Mouse (Mus musculus): Measurements from ENCODE around the gene Vps33a.

Gene Vps33a

DNA sequence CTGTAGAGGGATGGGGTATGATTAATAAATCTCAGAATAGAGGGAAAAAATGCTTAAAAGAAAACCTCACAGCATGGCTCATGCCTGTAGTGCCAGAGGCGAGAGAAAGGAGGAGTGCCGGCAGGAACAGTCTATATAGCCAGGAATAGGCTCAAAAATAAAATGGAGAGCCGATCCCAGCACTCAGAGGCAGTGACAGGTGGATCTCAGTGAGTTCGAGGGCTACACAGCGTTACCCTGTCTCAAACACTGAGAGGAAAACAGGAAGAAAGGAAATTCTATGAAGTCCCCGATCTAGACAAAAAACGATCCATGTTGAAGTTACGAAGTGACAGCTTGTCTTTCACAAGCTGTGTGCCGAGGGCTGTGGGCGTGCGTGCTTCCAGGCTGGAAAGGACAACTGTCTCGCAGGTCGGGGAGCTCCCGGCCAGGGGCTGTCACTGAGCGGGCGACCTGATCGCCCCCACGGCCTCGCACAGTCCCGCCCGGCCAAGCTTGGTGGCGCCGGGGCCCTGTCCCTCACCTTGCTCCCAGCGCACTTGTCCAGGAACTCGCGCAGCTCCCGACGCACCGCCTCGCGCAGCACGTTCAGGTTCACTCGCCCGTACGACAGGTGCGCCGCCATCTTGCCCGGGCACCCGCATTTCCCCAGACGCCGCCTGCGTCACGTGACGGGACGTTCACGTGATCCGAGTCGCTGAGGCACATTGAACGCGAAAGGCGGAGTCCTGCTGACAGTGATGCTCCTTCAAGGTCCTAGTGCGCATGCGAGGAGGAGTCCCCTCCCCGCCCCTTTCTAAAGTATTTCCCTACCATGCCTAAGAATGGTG is at the start of gene Vps33a:
Gene Vps33a (minus strand): TSS at position 682 of the 830 bp plus-strand sequence.
- peak; percentile 98 for DNase-seq

DNA sequence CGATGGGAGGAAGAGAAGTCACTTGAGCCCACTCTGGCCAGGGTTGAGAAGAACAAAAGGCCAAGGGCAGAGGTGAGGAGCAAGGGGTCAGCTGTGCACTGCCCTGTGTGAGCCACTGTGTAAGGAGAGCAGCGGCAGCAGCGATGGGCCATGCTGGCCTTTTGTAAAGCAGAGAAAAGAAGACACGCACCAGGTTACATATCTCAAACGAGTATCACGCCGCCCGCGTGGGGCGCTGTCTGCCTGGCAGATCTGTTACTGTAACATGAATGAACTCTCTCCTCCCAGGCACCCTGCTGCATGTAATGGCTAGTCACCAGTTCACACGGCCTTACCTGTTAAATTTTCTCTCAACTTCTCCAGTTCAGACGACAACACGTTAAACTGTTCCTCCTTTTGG is 49.6 kb upstream of the Vps33a start:
- no peak for DNase-seq

DNA sequence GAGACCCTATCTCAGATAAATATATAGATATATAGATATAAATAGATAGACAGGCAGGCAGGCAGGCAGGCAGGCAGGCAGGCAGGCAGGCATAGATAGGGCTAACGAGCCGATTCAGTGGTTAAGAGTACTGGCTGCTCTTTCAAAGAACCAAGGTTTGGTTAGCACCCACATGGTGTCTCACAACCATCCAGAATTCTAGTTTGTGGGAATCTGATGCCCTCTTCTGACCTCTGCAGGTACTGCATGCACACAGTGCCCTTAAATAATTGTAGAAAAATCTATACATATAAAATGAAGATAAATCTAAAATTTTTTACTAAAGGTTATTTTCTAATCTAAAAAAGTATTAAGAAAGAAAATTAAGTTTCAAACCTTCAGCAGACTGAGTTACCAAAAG is 45.7 kb upstream of the Vps33a start:
- peak; percentile 40 for DNase-seq

DNA sequence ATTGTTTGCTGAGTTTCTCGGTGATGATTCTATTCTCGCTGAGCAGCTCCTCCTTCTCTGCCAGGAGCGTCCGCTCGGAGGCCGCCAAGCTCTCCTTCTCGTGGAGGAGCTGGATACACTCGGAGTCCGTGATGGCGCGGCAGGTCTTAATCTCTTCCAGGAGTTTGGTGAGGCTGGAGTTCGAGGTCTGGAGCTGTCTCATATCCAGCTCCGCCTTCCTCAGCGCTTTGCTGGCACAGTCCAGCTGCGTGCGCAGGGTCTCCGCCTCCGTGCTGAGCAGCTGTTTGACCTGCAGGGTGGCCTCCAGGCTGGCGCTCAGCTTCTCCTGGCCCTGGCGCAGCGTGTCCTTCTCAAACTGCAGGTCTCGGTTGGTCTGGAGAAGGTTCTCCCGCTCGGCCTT is 41.4 kb upstream of the Vps33a start:
- no peak for DNase-seq

DNA sequence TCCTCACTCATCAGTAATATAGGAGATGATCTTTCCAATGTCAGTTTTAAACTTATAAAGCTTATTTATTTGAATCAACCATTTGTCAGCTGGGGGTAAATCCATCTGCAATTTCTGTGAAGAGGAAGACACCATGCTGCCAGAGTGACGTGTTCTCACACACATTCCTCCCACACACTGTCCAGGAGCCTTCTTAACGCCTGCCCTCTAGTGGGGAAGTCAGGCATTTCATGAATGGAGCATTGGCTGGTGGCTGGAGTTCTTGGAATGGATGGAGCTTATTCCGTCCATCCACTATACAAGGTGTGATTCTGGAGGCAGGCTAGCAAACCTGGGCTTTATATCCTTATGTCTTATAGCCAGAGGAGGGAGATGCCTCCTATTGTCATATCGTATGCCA is 37.0 kb upstream of the Vps33a start:
- peak; percentile 80 for DNase-seq

DNA sequence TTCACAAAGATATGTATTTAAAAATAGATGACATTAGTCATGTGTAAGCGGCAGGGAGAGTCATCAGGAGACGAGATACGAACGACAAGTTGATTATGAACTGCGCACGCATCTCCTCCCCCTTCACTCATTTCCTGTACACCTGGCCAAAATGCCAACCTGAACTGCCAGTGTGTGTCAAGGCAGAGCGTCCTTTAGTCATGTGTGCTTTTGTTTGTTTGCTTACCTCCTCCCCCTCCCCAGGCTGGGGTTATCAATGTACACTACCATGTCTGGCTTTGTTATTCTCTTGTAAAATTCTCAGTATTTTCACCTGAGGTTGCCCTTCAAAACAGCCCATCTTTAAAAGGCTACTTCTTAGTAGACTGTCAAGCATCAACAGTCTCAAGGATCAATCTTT is 36.6 kb upstream of the Vps33a start:
- no peak for DNase-seq

DNA sequence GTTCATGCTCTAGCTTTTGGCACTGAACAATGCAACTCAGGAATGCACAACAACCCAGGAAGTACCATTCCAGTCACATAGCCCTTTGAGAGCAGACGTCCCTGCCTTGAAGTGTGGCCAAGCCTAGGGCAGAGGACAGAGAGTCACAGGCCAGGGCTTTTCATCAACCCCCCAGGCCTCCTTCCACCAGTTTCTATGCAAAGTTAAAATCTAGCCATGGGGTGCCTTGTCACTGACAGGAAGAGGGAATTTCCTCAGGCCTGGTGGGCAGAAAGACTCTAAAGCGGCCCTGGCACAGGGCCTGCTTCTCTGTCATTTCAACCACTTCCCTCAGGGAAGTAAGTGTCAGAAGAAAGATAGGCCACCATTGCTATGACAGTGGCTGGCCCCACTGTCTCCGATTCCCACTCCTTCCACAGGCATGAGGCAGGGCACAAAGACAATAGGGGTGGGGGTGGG is 34.4 kb upstream of the Vps33a start:
- DNase-seq, result peak; percentile 38

DNA sequence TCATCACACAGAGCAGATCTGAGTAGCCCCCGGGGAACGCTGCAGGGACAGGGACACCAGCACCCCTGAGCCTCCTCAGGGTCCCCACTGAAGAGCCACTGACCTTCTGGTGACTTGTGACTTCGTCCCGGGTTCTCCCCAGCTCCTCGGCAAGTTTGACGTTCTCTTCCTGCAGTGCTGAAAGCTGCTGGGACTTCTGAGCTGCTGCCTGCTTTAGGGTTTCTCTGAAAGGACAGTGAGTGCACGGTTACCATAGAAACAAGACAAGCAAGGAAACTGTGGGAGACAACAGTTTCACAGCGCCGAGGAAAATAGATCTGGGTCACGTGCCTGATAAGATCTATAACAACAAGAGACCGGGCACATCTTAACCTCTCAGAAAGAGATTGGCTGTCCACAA is 30.7 kb upstream of the Vps33a start:
- DNase-seq, result peak; percentile 24

DNA sequence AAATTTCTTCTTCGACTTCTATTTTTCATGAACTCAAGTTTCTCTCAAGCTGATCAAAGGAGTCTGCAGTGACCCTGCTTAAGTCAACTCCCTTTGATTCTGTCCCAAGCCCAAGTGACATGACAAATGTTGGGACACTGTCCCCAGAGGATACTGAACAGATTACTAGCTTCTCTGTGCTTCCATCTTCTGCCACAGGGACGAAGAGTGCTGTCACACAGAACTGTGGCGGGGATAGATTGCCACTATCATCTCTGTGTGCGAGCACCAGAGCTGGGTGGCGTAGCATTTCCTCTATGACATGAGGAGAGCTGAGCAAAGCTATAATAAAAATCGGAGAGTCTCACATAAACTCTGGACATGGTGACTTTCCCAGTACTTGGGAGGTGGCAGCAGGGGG is 29.3 kb upstream of the Vps33a start:
- DNase-seq, result no peak

DNA sequence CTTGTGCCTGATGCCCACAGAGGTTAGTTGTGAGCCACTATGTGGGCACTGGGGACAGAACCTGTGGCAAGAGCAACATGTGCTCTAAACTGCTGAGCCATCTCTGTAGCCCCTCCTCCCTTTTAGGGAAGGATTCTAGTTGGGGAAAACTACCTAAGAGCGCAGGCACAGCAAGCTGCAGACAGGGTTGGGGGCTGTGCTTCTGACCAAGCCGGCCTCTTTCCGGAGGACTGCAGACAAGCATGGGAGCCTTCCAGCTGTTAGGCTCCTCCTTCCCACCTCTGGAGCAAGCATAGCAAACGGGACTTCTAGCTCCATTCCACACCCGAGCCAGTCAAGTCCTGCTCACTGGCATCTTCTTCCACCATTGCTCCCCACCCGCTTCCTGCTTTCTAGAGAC is 26.5 kb upstream of the Vps33a start:
- no peak for DNase-seq

DNA sequence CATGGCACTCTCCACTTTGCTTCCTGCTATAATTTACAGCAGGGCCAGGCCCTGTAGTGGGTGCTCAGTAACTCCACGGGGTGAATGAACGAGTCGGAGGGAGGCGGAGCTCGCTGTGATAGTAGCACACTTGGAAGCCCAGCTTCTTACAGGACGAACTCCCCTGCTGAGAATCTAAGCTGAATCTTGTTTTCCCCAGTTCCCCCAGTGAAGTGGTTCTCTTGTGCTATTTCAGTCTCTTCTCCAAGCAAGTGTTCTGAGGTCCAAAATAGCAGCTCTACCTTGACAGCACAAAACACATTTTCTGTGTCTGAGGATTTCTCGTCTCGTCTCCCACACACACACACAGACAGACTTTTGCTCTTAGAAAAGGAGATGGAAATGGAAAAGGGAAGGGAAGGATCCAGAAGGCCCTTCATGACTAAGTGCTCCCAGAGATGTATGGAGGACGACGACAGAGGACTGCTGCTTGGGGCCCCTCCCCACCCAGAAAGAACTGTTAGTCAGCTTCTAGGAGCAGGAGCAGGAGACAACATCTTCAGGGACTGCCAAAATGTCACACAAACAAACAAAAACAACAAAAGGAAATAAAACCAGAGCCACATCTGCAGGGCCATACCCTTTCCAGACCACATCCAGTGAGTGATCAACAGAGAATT is 20.9 kb upstream of the Vps33a start:
- DNase-seq, result no peak

DNA sequence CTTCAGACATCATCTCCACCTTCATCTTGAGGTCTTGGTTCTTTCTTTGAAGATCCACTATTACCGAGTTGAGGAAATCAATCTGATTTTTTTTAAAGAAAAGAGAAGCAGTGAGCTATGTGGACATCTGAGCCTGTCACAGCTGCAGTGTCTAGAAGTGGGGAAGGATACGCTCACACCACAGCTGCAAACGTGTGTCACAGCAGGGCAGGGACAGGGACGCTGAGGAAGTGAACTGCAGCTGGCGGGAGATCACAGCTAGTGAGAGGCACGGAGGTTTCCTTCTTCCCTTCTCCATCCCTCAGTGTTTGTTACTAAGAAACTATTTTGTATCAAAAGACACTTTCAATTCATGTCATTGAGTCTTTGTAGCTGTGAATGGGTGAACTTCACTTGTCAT is 7.2 kb upstream of the Vps33a start:
- DNase-seq, result no peak

DNA sequence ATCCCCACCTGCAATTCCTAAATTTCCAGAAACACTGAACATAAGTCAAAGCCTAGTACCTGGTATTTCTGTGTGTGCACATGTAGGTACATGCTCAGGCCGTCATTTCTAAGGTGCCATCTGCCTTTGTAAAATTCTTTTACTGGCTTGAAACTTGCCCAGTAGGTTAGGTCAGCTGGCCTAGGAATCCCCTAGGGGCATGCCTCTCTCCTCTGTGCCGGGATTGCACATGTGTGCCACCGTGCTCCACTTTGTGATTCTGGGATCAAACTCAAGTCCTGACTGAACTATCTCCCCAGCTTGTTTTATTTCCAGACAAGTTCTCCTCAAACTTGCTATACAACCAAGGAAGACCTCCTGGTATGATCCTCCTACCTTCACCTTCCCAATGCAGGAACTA is 3.9 kb upstream of the Vps33a start:
- DNase-seq, result no peak

DNA sequence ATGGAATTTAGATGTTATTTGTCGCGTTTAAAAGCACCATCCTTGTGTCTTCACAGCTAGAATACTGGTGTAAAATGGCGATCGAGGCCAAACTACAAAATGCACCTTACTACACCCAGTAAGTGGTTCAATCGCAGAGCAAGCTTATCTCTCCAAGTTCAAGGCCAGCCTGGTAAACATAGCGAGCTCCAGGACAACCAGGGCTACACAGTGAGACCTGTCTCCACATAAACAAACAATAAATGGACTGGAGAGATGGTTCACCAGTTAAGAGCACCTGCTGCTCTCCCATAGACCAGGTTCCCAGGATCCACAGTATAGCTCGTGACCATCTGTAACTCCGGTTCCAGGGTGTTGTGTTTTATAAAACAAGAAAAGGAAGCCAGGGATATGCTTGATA is 524 bp upstream of the Vps33a start:
- no peak for DNase-seq

DNA sequence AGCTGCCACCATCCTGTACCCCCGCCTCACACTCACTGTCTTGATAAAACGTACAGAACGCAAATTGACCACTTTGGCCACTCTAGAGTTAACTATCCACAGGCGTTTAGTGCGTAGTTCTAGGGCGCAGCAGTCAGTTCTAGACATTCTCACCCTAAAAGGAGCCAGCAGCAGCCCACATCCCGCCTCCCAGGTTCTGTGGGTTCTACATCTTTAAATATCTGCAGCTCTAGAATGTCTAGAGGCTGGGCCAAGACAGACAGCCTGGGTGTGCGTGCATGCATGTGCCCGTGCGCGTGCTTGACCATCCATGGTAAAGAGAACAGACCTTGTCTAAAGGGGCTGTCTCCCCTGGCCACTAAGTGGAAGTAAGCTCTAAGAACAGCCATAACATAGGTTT is 11.7 kb downstream of the Vps33a start:
- no peak for DNase-seq

DNA sequence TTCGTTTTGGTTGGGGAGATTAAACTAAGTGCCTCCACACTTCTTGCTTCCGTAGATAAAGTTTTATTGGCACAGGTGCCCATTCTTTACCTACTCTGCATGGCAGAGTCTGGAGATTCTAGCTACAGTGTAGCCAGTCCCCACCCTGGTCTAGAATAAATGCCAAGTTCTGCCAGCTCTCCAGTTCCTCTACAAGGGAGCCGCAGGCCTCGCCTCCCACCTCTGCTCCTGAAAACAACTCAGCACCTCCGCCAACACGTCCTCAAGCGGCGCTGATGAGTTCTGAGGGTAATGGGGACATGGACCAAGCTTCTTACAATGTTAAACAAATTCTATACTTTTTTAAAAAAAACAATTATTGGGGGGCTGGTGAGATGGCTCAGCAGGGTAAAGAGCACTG is 13.2 kb downstream of the Vps33a start:
- no peak for DNase-seq

DNA sequence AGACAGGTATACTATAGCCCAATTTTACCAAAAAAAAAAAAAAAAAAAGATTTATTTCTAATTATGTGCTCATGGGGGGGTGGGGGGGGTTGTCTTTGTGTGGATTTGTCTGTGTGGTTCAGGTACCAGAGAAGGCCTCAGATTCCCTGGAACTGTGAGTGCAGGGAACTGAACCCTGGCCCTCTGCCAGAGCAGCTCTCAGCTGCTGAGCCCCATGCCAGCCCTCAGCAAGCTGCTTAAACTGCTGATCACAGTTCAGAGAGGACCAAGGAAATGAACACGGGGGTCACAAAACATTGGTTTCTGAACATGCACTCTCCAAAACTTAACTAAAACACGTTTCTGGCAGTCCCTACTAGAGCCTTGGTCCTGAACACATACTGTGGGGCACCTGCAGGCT is 16.4 kb downstream of the Vps33a start:
- DNase-seq, result peak; percentile 73

DNA sequence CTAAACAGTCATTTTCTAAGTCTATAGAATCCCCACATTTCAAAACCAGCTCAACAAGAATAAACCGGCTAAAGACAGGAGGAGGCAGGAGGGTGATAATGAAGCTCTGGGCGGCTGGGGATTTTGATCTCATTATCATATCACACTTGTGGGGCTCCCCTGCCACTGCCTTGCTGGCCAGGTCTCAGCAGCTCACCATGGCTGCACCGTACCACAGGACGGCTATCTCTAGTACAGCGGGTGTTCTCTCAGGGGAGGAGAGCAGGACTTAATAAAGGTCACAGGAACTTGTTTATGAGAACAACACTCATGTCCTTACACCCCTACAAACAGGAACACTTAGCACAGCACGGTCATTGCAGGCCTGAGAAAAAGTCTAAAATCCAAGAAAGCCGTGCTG is 17.1 kb downstream of the Vps33a start:
- DNase-seq, result no peak

DNA sequence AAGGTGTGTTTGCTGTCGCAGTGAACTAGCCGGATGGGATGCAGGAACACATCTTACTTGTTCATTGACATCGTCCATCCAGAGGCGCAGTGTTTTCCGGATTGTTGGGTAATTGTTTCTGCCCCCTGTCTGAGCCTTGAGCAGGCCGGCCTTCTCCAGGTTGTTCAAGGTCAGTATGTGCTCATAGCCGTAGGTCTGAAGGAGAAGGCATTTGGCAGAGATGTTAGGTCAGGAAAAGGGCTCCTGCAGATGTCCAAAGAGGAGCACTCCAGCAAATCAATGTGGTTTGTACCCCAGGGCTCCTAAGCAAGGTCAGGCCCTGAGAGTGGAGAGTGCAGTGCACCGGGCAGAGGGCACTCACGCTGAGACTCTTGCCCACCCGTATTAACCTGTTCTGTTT is 39.0 kb downstream of the Vps33a start:
- DNase-seq, result no peak

DNA sequence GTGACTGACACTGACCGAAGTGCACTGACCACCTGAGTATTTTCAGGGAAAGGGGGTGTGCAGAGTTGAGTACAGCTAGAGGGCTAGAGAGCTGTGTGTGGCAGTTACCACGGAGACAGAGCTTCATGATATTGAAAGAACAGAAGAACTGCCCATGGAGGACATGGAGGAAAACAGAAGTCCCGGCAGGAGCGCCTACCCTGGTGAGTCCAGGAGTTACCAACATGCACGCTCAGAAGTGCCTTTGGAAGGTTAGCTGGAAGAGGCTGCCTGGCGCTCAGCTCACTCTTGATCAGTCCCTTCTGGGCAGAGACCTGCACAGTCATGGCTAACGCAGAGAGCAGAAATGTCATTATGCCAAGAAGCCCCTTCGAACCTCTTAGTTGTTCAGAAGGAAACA is 42.8 kb downstream of the Vps33a start:
- no peak for DNase-seq

DNA sequence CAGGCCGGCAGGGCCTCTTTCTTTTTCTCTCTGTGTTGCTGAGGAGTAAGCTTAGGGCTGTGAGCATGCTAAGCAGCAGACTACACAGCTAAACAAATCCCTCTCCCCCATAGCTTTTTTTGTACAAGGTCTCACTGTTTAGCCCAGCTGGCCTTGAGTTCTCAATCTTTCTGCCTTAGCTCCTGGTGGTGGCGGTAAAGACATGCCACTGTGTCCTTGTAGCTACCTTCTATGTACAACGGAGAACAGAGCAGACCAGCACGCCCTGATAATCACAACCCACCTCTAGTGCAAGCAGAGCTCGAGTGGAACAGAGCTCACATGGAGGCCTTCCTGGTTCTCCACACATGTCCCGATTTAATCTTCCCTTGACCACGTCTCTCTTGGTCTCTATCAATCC is 44.2 kb downstream of the Vps33a start:
- no peak for DNase-seq

DNA sequence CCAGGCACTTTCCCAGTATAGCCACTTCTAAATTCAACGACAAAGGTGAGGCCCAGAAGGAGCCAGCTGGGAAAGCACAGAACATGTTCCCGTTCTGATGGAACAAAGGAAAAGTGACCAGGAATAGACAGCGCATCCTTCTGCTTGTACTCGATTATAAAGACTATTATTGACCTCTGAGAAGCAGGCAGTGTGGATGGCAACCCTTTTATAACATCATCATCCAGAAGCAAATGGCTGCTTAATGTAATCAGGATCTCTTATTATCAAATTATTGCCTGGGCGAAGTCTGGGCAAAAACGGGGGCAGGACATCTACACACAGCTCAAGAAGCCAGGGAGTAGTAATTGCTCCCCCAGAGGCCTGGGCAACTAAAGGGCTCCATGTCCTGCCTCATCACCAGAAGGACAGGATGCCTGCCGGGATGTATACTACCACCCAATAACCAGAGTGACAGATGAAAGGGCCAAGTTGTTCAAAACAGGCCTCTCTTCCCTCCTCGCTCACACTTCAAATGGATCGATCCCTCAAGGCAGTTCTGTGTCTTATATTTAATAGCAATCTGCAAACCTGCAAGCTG is 46.8 kb downstream of the Vps33a start:
- no peak for DNase-seq

DNA sequence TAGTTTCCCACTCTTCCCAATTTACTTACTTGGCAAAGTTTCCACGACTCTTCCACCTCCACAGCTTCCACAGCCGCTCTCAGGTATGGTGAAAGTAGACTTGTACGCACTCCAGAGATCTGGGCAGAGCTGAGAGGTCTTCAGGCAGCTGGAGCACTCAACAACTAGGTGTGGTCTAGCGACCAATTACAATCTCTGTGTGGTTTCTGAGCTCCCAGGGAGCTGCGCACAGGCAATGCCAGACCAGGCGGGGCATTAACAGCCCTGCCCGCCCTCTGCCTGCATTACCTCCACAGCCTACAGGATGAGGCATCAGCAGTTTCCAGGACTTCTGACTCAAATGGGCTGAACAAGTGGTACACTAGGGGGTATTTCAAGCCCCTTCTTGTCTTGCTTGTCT is 47.6 kb downstream of the Vps33a start, which contains the start of gene Gm49027:
Gene Gm49027 (minus strand): TSS at position 208 of the 400 bp plus-strand sequence.
- no peak for DNase-seq

DNA sequence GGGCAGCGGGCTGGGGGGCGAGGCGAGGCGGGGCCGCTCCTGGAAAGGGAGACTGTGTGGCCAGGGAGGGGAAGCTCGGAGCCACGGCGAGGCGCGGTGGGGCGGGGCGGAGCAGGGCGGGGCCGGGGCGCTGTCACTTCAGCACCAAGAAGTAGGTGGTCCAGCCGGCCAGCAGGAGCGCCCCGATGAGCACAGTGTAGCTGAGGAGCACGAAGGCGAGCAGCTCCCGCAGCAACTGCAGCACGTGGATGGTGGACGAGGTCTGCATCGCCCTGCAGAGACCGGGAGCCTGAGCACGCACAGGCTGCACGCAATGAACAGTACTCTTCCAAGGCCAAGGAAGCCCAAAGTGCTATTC is 48.5 kb downstream of the Vps33a start:
- DNase-seq, result no peak
